Mouse (Mus musculus) spleen, postnatal 36 days (tissue): ENCODE data around the gene Pear1.

Experiments used
- DNase-seq, 2 experiments: peaks; one replicate each; pipeline ENCODE4 v3.0.0; 2022; ENCODE audit warnings: low spot score in 2 of 2, mixed read lengths in 1 of 2

The Pear1 gene

GRCm38 (mm10) chr3:87809322-87809962, 14.7 kb downstream of the Pear1 start:
- DNase-seq: no peak

GRCm38 (mm10) chr3:87804038-87804677, 19.9 kb downstream of the Pear1 start:
- no peak for DNase-seq

DNA sequence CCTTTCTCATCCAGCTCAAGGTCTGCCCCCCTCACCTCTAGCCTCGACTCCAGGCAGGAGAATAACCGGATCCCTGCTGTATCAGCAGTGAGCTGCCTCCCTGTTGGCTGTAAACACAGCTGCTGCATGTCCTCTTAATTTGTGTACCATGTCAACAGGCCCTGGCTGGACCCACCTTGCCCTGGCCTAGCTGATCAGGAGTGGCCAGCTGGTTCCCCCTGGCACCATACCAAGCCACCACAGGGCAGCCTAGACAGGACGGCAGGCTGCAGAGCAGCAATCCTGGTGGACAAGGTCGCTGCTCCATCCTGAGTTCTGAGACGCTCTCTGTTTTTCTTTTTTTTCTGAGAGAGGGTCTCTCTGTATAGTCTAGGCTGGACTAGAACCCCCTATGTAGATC, 22.4 kb downstream of the Pear1 start:
- DNase-seq: no peak

- no peak for DNase-seq
Measured at GRCm38 (mm10) chr3:87796736-87797334, 27.3 kb downstream of the Pear1 start, which contains the start of gene Insrr. Gene Insrr, plus strand, starts transcription at chr3:87796951.

GRCm38 (mm10) chr3:87795336-87796277, 28.5 kb downstream of the Pear1 start:
- DNase-seq: peak; percentile 17 to 18

DNA sequence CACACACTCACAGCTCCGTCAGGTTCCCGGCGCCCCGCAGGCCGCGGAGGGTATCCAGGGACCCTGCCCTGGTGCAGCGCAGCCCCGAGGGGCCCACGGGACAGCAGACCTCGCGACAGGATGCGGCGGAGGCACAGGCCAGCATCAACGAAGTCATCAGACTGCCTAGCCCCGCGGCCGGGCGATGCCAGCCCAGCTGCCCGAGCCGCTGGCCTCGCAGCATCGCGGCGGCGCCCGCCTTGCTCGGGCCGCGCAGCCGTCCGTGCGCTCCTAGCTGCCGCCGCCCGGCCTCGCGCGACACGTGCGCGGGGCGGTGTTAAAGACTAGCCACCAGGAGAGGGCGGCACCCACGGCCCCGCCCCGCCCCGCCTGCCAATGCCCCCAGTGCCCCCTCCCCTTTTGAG, 29.2 kb downstream of the Pear1 start, which contains the start of gene Ntrk1:
Gene Ntrk1, minus strand, starts transcription at position 241 of the 404 bp plus-strand sequence.
- no peak for DNase-seq

DNA sequence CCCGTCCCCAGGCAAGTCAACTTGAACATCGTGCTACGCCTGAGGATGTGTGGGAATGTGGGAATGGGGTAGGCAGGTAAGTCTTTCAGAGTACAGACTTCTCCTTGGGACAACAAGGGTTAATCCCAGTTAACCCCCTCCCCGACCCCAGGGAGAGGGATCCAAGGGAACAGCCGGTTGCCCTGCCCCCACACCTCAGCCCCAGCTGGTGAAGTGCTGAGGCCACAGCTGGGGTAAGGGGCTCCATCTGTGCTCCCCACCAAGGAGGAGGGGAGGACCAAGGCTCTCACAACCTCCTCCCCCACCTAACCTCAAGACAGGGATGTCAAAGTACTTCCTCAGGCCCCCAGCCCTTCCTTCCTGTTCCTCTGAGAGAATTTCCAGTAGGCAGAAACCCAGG, 34.3 kb downstream of the Pear1 start:
- no peak for DNase-seq

GRCm38 (mm10) chr3:87789248-87789647, 34.9 kb downstream of the Pear1 start:
- DNase-seq: no peak

DNA sequence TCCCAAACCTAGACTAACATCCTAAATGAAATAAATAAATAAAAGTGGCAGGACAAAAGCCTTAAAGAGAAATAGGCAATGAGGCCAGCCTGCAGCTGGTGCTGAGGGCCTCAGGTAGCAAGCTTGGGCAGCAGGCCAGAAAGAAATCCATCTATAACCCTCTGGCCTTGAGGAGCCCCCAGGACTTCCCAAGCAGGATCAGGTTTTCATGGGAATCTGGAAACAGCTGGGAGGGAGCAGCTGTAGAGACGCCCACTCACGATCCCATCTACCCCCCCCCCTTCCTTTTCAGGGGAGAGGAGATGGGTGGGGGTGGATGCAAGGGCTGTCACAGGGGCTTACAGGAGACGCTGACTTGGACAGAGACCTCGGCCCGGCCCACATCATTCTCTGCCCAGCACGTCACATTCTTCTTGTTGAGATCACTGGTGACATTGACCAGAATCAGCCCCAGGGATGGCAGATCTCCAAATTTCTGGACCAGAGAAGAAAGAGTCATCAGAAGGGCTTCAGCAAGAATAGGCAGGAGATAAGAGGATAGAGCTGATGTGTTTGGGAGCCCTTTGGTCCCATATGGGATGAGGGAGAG, 38.4 kb downstream of the Pear1 start:
- DNase-seq: no peak

- no peak for DNase-seq
Measured at GRCm38 (mm10) chr3:87785156-87785555, 39.0 kb downstream of the Pear1 start.

DNA sequence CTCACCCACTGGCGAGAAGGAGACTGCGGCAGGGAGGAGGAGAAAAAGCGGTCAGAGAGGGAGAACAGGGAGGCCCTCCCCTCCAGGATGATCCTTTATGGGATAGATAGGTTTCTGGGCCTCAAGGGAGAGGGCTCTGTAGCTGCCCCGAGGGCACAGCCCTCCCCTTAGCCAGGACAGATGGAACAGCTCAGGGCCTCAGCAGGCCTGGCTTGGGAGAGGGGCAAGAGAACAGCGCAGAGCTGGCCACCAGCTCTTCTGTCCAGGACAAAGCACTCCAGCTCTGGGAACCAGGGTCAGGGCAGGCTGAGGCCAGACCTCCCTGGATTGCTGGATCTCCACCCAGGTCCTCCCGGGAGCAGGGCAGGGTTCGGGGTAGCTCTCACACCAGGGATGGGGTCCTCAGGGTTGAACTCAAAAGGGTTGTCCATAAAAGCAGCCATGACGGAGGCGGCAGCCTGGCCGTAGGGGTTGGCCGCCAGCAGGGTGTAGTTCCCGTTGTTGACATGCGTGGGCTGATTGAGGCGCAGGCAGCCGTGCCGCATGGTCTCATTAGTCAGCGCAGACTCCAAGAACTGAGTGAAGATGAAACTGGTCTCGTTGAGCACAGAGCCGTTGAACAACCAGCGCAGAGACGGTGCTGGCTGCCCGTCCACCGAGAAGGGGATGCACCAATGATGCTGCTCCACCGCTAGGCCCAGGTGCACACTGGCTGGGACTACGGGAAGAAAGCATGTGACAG, 40.7 kb downstream of the Pear1 start:
- DNase-seq: no peak

- no peak for DNase-seq
Measured at GRCm38 (mm10) chr3:87779086-87779485, 45.0 kb downstream of the Pear1 start.

- no peak for DNase-seq
Measured at GRCm38 (mm10) chr3:87778283-87778682, 45.8 kb downstream of the Pear1 start.

DNA sequence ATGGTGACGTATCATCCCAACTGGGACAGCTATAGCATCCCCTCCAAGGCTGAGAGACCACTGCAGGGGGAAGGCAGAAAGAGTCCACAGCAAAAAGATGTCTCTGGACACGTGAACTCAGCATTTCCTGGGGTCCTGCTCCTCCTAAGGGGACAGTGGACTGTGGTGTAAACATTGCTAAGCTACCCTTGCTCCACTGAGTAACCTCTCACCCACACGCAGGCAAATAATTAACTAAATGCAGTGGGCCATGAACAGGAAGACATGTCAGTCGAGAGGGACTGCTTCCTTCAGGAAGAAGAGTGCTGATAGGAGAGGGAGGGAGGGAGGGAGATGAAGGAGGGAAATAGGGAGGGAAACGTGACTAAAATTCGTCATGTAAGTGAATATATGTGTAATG, 53.0 kb downstream of the Pear1 start:
- DNase-seq: no peak

- peak in 1 of 2 experiments; percentile 41 for DNase-seq
Measured at GRCm38 (mm10) chr3:87770280-87770679, 53.8 kb downstream of the Pear1 start.

DNA sequence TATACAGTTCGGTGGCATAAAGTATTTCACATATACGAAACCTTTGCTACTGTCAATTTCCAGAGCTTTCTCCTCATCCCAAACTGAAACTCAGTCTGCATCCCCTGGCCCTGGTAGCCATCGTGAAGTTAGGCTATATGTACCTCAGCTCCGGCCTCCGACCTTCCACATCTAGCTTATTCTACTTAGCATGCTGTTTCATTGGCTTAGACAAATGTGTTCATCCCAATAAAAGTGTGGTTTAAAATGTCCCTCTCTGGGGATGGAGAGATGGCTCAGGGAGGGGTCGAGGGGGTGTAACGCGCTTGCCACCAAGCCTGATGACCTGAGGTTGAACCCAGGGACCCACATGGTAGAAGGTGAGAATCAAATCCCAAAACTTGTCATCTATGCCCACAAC, 54.6 kb downstream of the Pear1 start:
- no peak for DNase-seq

GRCm38 (mm10) chr3:87768844-87769243, 55.3 kb downstream of the Pear1 start:
- DNase-seq: peak; percentile 72 to 73

DNA sequence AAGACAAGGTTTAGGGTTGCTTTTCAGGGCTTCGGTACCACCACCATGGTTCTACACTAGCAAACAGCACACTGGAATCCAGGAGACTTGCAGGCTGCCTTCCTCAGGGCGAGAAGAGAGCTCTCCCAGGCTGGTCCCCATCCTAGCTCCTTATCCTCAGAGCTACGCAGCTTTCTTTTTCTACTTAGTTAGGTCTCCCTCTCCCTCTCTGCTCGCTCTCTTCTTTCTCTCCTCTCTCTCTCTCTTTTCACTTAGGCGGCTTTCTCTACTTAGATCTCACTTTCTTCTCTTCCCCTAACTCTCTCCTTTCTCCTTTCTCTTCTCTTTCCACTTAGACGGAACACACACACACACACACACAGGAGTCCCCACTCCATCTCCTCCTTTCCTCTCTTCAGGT, 55.7 kb downstream of the Pear1 start:
- DNase-seq: no peak

GRCm38 (mm10) chr3:87767764-87768163, 56.3 kb downstream of the Pear1 start:
- no peak for DNase-seq

DNA sequence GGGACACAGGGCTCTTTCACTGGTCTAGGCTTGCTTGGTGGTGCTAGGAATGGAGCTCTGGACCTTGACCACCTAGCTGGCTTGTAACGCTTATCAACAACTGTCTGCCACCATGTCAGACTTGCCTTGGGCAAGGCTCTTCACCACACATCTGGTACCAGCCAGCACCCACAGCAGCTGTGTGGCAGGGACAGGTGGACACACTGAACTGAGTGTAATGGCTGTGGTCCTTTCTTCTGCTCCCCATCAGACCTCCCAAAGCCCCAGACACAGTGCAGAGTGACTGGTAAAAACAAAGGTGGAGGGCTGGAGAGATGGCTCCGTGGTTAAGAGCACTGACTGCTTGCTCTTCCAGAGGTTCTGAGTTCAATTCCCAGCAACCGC, 57.8 kb downstream of the Pear1 start:
- no peak for DNase-seq
